Mouse (Mus musculus): ENCODE measurements around the gene Trak1. TPM values are rescaled to one million over a fixed set of nuclear protein-coding genes. Genes with fewer than 3 reads are reported as not detected.

Gene Trak1
- 57.2 and 61.8 TPM in 2 replicates for polyA plus RNA-seq (2012; rRNA removed; ENCODE audit: low replicate concordance)

GRCm38 (mm10) chr9:121297171-121298064 lies at the start of gene Trak1:
Trak1 (plus strand) TSS chr9:121297502.

GRCm38 (mm10) chr9:121277118-121278060 lies 19.9 kb upstream of the Trak1 start, which contains the start of gene Ulk4:
Ulk4 (minus strand) TSS chr9:121277197.

GRCm38 (mm10) chr9:121495529-121495928 lies 198.2 kb downstream of the Trak1 start, which contains the start of gene Cck:
Cck (minus strand) TSS chr9:121495694.

Other genes starting within 250 kb of the Trak1 start
- gene Ulk4, start 20.3 kb upstream of the Trak1 start, polyA plus RNA-seq (2012; rRNA removed; ENCODE audit: low replicate concordance), result 0.36 and 1.3 TPM in 2 replicates
- 244 and 468 TPM in 2 replicates for gene Cck, start 198.2 kb downstream of the Trak1 start, polyA plus RNA-seq (2012; rRNA removed; ENCODE audit: low replicate concordance)